Mouse (Mus musculus): Measurements from ENCODE around the gene Nav2. TPM values are rescaled to one million over a fixed set of nuclear protein-coding genes. Genes with fewer than 3 reads are reported as not detected.

Gene Nav2
- polyA plus RNA-seq, 1 experiment, result 51.7 TPM

GRCm38 (mm10) chr7:49450261-49451141, 542.0 kb downstream of the Nav2 start:
- peaks cover 12% of the 10 kb centered on the region for H3K4me1 ChIP-seq (ENCODE audit: control insufficient read depth, insufficient read depth, low read length)
- no peaks in the 10 kb centered on the region for H3K9me3 ChIP-seq (replicated peaks; ENCODE audit: control insufficient read depth, insufficient read depth, low read length, poor library complexity, severe bottlenecking)
- H3K27me3 ChIP-seq (ENCODE audit: control insufficient read depth, insufficient read depth, low read length, poor library complexity, severe bottlenecking), result no peaks in the 10 kb centered on the region
- no peaks in the 10 kb centered on the region for H3K36me3 ChIP-seq (ENCODE audit: control insufficient read depth, insufficient read depth, low read length, poor library complexity, severe bottlenecking)
- H3K4me3 ChIP-seq (ENCODE audit: low read depth, low read length), result peak overlapping the region; percentile 32
- no peak for TF ChIP-seq POLR2A (IDR thresholded peaks at IDR 0.05; ENCODE audit: insufficient read depth, low read length)
- peak overlapping the region; percentile 87 for H3K27ac ChIP-seq (ENCODE audit: insufficient read depth, low read length)
- H3K9ac ChIP-seq (ENCODE audit: low read depth, poor library complexity, severe bottlenecking), result peak overlapping the region; percentile 50

- no peaks in the 10 kb centered on the region for H3K27me3 ChIP-seq (ENCODE audit: control insufficient read depth, insufficient read depth, low read length, poor library complexity, severe bottlenecking)
- H3K4me1 ChIP-seq (ENCODE audit: control insufficient read depth, insufficient read depth, low read length), result peaks cover 12% of the 10 kb centered on the region
- H3K9me3 ChIP-seq (replicated peaks; ENCODE audit: control insufficient read depth, insufficient read depth, low read length, poor library complexity, severe bottlenecking), result no peaks in the 10 kb centered on the region
- no peaks in the 10 kb centered on the region for H3K36me3 ChIP-seq (ENCODE audit: control insufficient read depth, insufficient read depth, low read length, poor library complexity, severe bottlenecking)
- H3K27ac ChIP-seq (ENCODE audit: insufficient read depth, low read length), result no peak overlapping the region
- H3K4me3 ChIP-seq (ENCODE audit: low read depth, low read length), result no peak overlapping the region
- TF ChIP-seq EP300 (IDR thresholded peaks at IDR 0.05; ENCODE audit: insufficient read depth, low read depth, low read length) (no peak), CTCF (IDR thresholded peaks at IDR 0.05; ENCODE audit: low read depth, low read length) (no peak), POLR2A (IDR thresholded peaks at IDR 0.05; ENCODE audit: insufficient read depth, low read length) (no peak)
- no peak overlapping the region for H3K9ac ChIP-seq (ENCODE audit: low read depth, poor library complexity, severe bottlenecking)
These were observed 542.7 kb downstream of the Nav2 start for GRCm38 (mm10) chr7:49451240-49451639.

- H3K4me3 ChIP-seq (ENCODE audit: low read depth, low read length), result no peak overlapping the region
- TF ChIP-seq EP300 (IDR thresholded peaks at IDR 0.05; ENCODE audit: insufficient read depth, low read depth, low read length) (no peak), CTCF (IDR thresholded peaks at IDR 0.05; ENCODE audit: low read depth, low read length) (no peak), POLR2A (IDR thresholded peaks at IDR 0.05; ENCODE audit: insufficient read depth, low read length) (no peak)
- no peak overlapping the region for H3K27ac ChIP-seq (ENCODE audit: insufficient read depth, low read length)
- peaks cover 12% of the 10 kb centered on the region for H3K4me1 ChIP-seq (ENCODE audit: control insufficient read depth, insufficient read depth, low read length)
- H3K36me3 ChIP-seq (ENCODE audit: control insufficient read depth, insufficient read depth, low read length, poor library complexity, severe bottlenecking), result no peaks in the 10 kb centered on the region
- H3K9me3 ChIP-seq (replicated peaks; ENCODE audit: control insufficient read depth, insufficient read depth, low read length, poor library complexity, severe bottlenecking), result no peaks in the 10 kb centered on the region
- no peaks in the 10 kb centered on the region for H3K27me3 ChIP-seq (ENCODE audit: control insufficient read depth, insufficient read depth, low read length, poor library complexity, severe bottlenecking)
- H3K9ac ChIP-seq (ENCODE audit: low read depth, poor library complexity, severe bottlenecking), result no peak overlapping the region
These were observed 543.8 kb downstream of the Nav2 start for GRCm38 (mm10) chr7:49452274-49452673.

- H3K9ac ChIP-seq (ENCODE audit: low read depth, poor library complexity, severe bottlenecking), result no peak overlapping the region
- peaks cover 3% of the 10 kb centered on the region for H3K4me1 ChIP-seq (ENCODE audit: control insufficient read depth, insufficient read depth, low read length)
- no peak overlapping the region for H3K4me3 ChIP-seq (ENCODE audit: low read depth, low read length)
- TF ChIP-seq POLR2A (IDR thresholded peaks at IDR 0.05; ENCODE audit: insufficient read depth, low read length) (no peak), EP300 (IDR thresholded peaks at IDR 0.05; ENCODE audit: insufficient read depth, low read depth, low read length) (no peak), CTCF (IDR thresholded peaks at IDR 0.05; ENCODE audit: low read depth, low read length) (no peak)
- H3K36me3 ChIP-seq (ENCODE audit: control insufficient read depth, insufficient read depth, low read length, poor library complexity, severe bottlenecking), result peaks cover 3% of the 10 kb centered on the region; the same call in 1 of the 2 replicates
- no peaks in the 10 kb centered on the region for H3K9me3 ChIP-seq (replicated peaks; ENCODE audit: control insufficient read depth, insufficient read depth, low read length, poor library complexity, severe bottlenecking)
- H3K27me3 ChIP-seq (ENCODE audit: control insufficient read depth, insufficient read depth, low read length, poor library complexity, severe bottlenecking), result no peaks in the 10 kb centered on the region
- no peak overlapping the region for H3K27ac ChIP-seq (ENCODE audit: insufficient read depth, low read length)
These were observed 546.1 kb downstream of the Nav2 start for GRCm38 (mm10) chr7:49454601-49455000.

GRCm38 (mm10) chr7:49456148-49456547, 547.6 kb downstream of the Nav2 start:
- Histone ChIP-seq H3K27me3 (ENCODE audit: control insufficient read depth, insufficient read depth, low read length, poor library complexity, severe bottlenecking) (no peaks in the 10 kb centered on the region), H3K4me1 (ENCODE audit: control insufficient read depth, insufficient read depth, low read length) (peaks cover 3% of the 10 kb centered on the region), H3K27ac (ENCODE audit: insufficient read depth, low read length) (no peak overlapping the region), H3K36me3 (ENCODE audit: control insufficient read depth, insufficient read depth, low read length, poor library complexity, severe bottlenecking) (peaks cover 3% of the 10 kb centered on the region; the same call in 1 of the 2 replicates), H3K9ac (ENCODE audit: low read depth, poor library complexity, severe bottlenecking) (no peak overlapping the region), H3K4me3 (ENCODE audit: low read depth, low read length) (no peak overlapping the region), H3K9me3 (replicated peaks; ENCODE audit: control insufficient read depth, insufficient read depth, low read length, poor library complexity, severe bottlenecking) (no peaks in the 10 kb centered on the region)
- TF ChIP-seq POLR2A (IDR thresholded peaks at IDR 0.05; ENCODE audit: insufficient read depth, low read length) (no peak), EP300 (IDR thresholded peaks at IDR 0.05; ENCODE audit: insufficient read depth, low read depth, low read length) (no peak), CTCF (IDR thresholded peaks at IDR 0.05; ENCODE audit: low read depth, low read length) (peak; percentile 93)

GRCm38 (mm10) chr7:49457398-49457797, 548.9 kb downstream of the Nav2 start:
- Histone ChIP-seq H3K27me3 (ENCODE audit: control insufficient read depth, insufficient read depth, low read length, poor library complexity, severe bottlenecking) (no peaks in the 10 kb centered on the region), H3K4me3 (ENCODE audit: low read depth, low read length) (no peak overlapping the region), H3K36me3 (ENCODE audit: control insufficient read depth, insufficient read depth, low read length, poor library complexity, severe bottlenecking) (peaks cover 3% of the 10 kb centered on the region; the same call in 1 of the 2 replicates), H3K9ac (ENCODE audit: low read depth, poor library complexity, severe bottlenecking) (no peak overlapping the region), H3K4me1 (ENCODE audit: control insufficient read depth, insufficient read depth, low read length) (no peaks in the 10 kb centered on the region), H3K9me3 (replicated peaks; ENCODE audit: control insufficient read depth, insufficient read depth, low read length, poor library complexity, severe bottlenecking) (no peaks in the 10 kb centered on the region), H3K27ac (ENCODE audit: insufficient read depth, low read length) (no peak overlapping the region)
- no peak for TF ChIP-seq EP300 (IDR thresholded peaks at IDR 0.05; ENCODE audit: insufficient read depth, low read depth, low read length)
- no peak for TF ChIP-seq POLR2A (IDR thresholded peaks at IDR 0.05; ENCODE audit: insufficient read depth, low read length)
- TF ChIP-seq CTCF (IDR thresholded peaks at IDR 0.05; ENCODE audit: low read depth, low read length), result no peak

All from ES-Bruce4 (cell line).